Mouse (Mus musculus) liver, embryonic 14.5 days (tissue): Measurements from ENCODE around the gene Kdm4a. TPM values are rescaled to one million over a fixed set of nuclear protein-coding genes. Genes with fewer than 3 reads are reported as not detected.

Experiments used
- ATAC-seq: fragments of 200-750 bp; cut with Nextera tagmentation; 2 replicates; pipeline ENCODE4 v1.8.0; 2017; ENCODE audit warnings: moderate number of reproducible peaks, mild to moderate bottlenecking, moderate library complexity; ENCODE audit not compliant: insufficient read depth
- DNase-seq, 3 experiments: peaks; one replicate each; pipeline ENCODE4 v3.0.0-alpha.2; 2012 to 2013; ENCODE audit warnings: low read depth in 3 of 3, low spot score in 3 of 3
- H3K27ac ChIP-seq: fragments of 300-500 bp; sonication (generic); 2 replicates; pipeline ENCODE4 v1.5.1; 2014; ENCODE audit warnings: moderate library complexity, mild to moderate bottlenecking, control low read depth, inconsistent platforms
- H3K27me3 ChIP-seq: fragments of 300-500 bp; sonication (generic); 2 replicates; pipeline ENCODE4 v1.6.1; 2014; ENCODE audit warnings: mild to moderate bottlenecking, low read length, moderate library complexity; ENCODE audit not compliant: control insufficient read depth, insufficient read depth
- H3K36me3 ChIP-seq: fragments of 300-500 bp; sonication (generic); replicated peaks from 2 replicates; pipeline ENCODE4 v1.6.1; 2014; ENCODE audit warnings: low read depth; ENCODE audit not compliant: control insufficient read depth, insufficient read depth
- H3K4me1 ChIP-seq, 2 experiments: fragments of 200-500 bp in 1 of 2; fragments of 300-500 bp in 1 of 2; sonication (generic) in 1 of 2; replicated peaks; 2 replicates each; pipeline ENCODE4 v1.6.1; 2012 to 2014; ENCODE audit warnings: antibody characterized with exemption in 1 of 2, inconsistent platforms in 1 of 2, low read length in 1 of 2; ENCODE audit not compliant: control insufficient read depth in 2 of 2, insufficient read depth in 2 of 2
- H3K4me2 ChIP-seq: fragments of 300-500 bp; sonication (generic); 2 replicates; pipeline ENCODE4 v1.6.1; 2014; ENCODE audit warnings: low read depth, mild to moderate bottlenecking, control low read depth, moderate library complexity
- H3K4me3 ChIP-seq, 2 experiments: fragments of 200-500 bp in 1 of 2; fragments of 300-500 bp in 1 of 2; sonication (generic) in 1 of 2; 2 replicates each; pipeline ENCODE4 v1.5.1; 2012 to 2014; ENCODE audit warnings: low read depth in 2 of 2, low read length in 2 of 2, mild to moderate bottlenecking in 2 of 2, control low read depth in 1 of 2, inconsistent platforms in 1 of 2, moderate library complexity in 1 of 2; ENCODE audit not compliant: insufficient read depth in 1 of 2
- H3K9ac ChIP-seq: fragments of 300-500 bp; sonication (generic); replicated peaks from 2 replicates; pipeline ENCODE4 v1.6.1; 2014; ENCODE audit warnings: mild to moderate bottlenecking, control low read depth, moderate library complexity
- H3K9me3 ChIP-seq: fragments of 300-500 bp; sonication (generic); 2 replicates; pipeline ENCODE4 v1.6.1; 2016; ENCODE audit warnings: low read length, mixed read lengths; ENCODE audit not compliant: control insufficient read depth
- CTCF ChIP-seq: IDR thresholded peaks from 2 replicates; pipeline ENCODE4 v1.5.1; 2016; ENCODE audit warnings: antibody characterized with exemption, low read depth, control low read depth
- EP300 ChIP-seq: IDR thresholded peaks from 2 replicates; pipeline ENCODE4 v1.6.1; 2016; ENCODE audit warnings: antibody characterized with exemption, low read depth
- WGBS: fragments of 180-500 bp; shearing (Covaris S2); extraction: QIAGEN DNeasy Blood & Tissue Kit; methylation state at CpG from one replicate; pipeline ENCODE4 v1.1.7; 2014; ENCODE audit not compliant: insufficient replicate concordance; 5-methylcytosine and 5-hydroxymethylcytosine counted together
- polyA plus RNA-seq, 2 experiments: library from polyadenylated mRNA; depleted of rRNA in 1 of 2; stranded (reverse) in 1 of 2; unstranded in 1 of 2; fragments of >200 nt; fragmentation: Nextera tagmentation in 1 of 2; extraction: Ambion mirVana in 1 of 2; gene quantifications; 2 replicates each; pipeline versions ENCODE4 v1.2.1 to v1.2.3; 2012 to 2014

The Kdm4a gene
- polyA plus RNA-seq, 2 experiments, result 7.3 to 13.7 TPM

DNA sequence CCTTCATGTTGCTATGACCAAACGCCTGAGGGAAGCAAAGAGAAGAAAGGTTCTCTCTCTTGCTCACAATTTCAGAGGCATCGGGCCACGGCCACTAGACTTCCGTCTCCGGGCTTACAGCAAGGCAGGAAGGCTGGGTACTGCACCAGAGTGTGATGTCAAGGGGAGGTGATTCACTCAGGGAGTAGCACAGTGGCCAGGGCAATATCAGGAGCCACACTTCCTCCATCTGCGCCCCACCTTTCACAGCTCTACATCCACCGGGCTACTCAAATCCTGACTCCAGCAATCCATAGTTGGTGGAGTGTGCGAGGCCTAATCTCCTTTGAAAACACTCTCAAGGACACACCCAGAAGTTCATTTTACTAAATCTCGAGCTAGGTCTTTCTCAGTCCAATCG, 62.3 kb downstream of the Kdm4a start:
- 65% methylated on average over 10 of the region's 10 CpGs for WGBS
- no peaks in the 10 kb centered on the region for H3K27me3 ChIP-seq
- H3K27ac ChIP-seq, result no peak overlapping the region
- no peak overlapping the region for H3K9ac ChIP-seq
- peaks cover 3 to 10% of the 10 kb centered on the region in 2 experiments for H3K4me1 ChIP-seq
- ATAC-seq, result no peak
- no peaks in the 10 kb centered on the region for H3K36me3 ChIP-seq
- TF ChIP-seq CTCF, result no peak
- TF ChIP-seq EP300, result no peak
- H3K4me3 ChIP-seq, result no peak overlapping the region
- H3K9me3 ChIP-seq, result no peaks in the 10 kb centered on the region
- no peak for DNase-seq
- no peak overlapping the region for H3K4me2 ChIP-seq

DNA sequence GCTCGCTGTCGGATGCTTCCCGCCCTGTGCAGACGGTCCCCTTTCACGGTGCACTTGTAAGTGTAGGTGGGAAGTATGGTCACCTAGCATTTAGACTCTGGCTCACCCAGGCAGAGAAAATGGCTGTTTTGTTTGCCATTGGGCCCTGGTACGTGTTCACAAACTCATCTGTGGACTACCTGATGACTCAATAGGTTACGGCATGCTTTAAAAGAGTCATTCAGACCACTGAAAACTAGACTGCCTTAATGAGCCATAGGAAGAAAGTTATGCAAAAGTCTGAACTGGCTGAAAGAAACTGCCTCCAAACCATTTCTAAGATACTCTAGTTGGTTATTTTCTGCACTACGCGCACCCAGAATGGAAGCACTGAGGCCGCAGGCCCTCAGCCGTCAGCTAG, 63.7 kb downstream of the Kdm4a start:
- TF ChIP-seq CTCF (no peak), EP300 (no peak)
- Histone ChIP-seq H3K36me3 (no peaks in the 10 kb centered on the region), H3K9me3 (no peaks in the 10 kb centered on the region)

DNA sequence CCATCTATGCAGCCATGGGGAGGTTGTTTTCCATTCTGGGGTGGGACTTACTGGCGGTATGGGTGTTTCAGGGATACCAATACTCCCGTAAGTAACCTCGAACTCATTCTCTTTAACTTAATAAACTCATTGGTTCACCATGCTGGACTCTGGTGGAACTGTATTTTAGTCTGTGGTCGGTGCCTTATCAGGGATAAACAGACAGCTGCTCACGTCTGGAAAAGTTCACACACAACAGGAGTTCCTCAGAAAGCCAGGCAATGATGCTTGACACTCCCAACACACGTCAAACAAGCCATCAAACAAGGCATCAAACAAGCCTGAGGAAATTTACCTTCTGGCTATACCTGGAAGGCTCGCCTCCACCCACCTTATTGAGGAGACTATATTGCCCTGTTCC, 64.7 kb downstream of the Kdm4a start:
- Histone ChIP-seq H3K27ac (no peak overlapping the region), H3K9me3 (no peaks in the 10 kb centered on the region), H3K4me3 (no peak overlapping the region), H3K4me2 (no peak overlapping the region), H3K27me3 (no peaks in the 10 kb centered on the region), H3K36me3 (no peaks in the 10 kb centered on the region), H3K9ac (no peak overlapping the region), H3K4me1 (peaks cover 3 to 8% of the 10 kb centered on the region in 2 experiments)
- peak; percentile 23; the same call in 1 of the 2 replicates for ATAC-seq
- DNase-seq, result no peak
- WGBS, result 38% methylated on average over 7 of the region's 7 CpGs
- TF ChIP-seq CTCF (no peak), EP300 (no peak)

More for the DNA sequence above, 63.7 kb downstream of the Kdm4a start:
- Histone ChIP-seq H3K27me3 (no peaks in the 10 kb centered on the region), H3K27ac (no peak overlapping the region), H3K4me3 (no peak overlapping the region), H3K4me1 (peaks cover 3 to 8% of the 10 kb centered on the region in 2 experiments), H3K4me2 (no peak overlapping the region), H3K9ac (no peak overlapping the region)
- no peak for ATAC-seq
- DNase-seq, result no peak
- WGBS, result 85% methylated on average over 11 of the region's 11 CpGs

DNA sequence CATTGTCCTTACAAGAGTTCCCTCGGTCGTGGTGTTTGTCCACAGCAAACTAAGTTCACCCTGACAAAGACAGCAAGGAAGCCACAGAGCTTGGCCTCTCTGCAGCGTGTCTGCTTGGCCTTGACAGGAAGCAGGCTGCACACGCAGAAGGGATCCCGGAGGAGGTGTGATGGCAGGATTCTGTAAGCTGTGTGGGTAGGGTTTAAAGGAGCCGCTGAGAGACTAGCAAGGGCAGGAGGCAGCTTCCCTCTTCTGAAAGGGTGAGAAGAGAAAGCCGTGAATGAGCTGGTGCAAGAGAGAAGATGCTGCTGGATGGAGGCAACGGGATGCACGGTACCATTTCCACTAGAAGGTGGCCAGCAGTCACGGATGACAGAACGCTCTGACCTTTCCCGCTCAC, 67.2 kb downstream of the Kdm4a start:
- H3K27ac ChIP-seq, result no peak overlapping the region
- no peaks in the 10 kb centered on the region for H3K27me3 ChIP-seq
- no peak for ATAC-seq

DNA sequence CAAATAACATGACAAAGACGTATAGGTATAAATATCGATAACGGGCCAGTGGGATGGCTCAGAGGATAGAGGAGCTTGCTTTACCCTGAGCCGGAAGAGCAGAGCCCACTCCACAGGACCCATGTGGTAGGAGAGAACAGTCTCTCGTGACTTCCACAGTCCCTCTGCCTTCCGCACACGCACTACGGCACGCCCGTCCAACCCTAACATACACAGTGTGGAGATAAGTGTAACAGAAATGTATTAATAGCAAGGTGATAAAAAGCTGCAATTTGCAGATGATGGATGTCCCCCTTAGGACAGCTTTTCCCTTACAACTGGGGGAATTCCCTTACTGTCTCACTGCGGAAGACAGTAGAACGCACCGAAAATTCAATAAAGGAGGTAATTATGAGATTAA, 70.2 kb downstream of the Kdm4a start:
- Histone ChIP-seq H3K4me3 (no peak overlapping the region), H3K27me3 (no peaks in the 10 kb centered on the region), H3K4me1 (peaks cover 16 to 18% of the 10 kb centered on the region in 2 experiments), H3K9me3 (no peaks in the 10 kb centered on the region), H3K27ac (peak overlapping the region; percentile 43; the same call in 1 of the 2 replicates), H3K4me2 (peak overlapping the region; percentile 56), H3K36me3 (no peaks in the 10 kb centered on the region), H3K9ac (no peak overlapping the region)
- ATAC-seq (peak; percentile 79), DNase-seq (no peak)
- 38% methylated on average over 13 of the region's 13 CpGs for WGBS
- peak; percentile 62 for TF ChIP-seq EP300
- no peak for TF ChIP-seq CTCF

More for the DNA sequence above, 67.2 kb downstream of the Kdm4a start:
- Histone ChIP-seq H3K9me3 (no peaks in the 10 kb centered on the region), H3K4me2 (no peak overlapping the region), H3K4me1 (peaks cover 19 to 25% of the 10 kb centered on the region in 2 experiments), H3K4me3 (no peak overlapping the region), H3K9ac (no peak overlapping the region), H3K36me3 (no peaks in the 10 kb centered on the region)
- WGBS, result 70% methylated on average over 12 of the region's 12 CpGs
- TF ChIP-seq CTCF, result no peak
- TF ChIP-seq EP300, result no peak
- DNase-seq, result no peak
